Comparison of ENCODE assay signal across 26 mouse cellular contexts in genomic region chr9:46562301-46562700, GRCm38 (mm10).
"Had no signal": no experiment of that assay in that cellular context is flagged by ENCODE, and none has a peak within 500 bp of the region (broad histone marks: within the 10 kb centered on the region; RNA-seq: fewer than 3 reads in every experiment).

No protein-coding gene starts in this region.

- H3K9ac ChIP-seq: embryonic facial prominence, embryonic 12.5 days; embryonic facial prominence, embryonic 13.5 days; embryonic facial prominence, embryonic 15.5 days; forebrain, embryonic 12.5 days; forebrain, embryonic 13.5 days; forebrain, embryonic 15.5 days; forebrain, postnatal 0 days had no signal

- ATAC-seq: forebrain, embryonic 13.5 days; forebrain, embryonic 14.5 days; forebrain, embryonic 15.5 days; forebrain, embryonic 16.5 days; forebrain, postnatal 0 days had no signal

- DNase-seq: cerebellum, adult 9-10 months; cerebellum, adult 9-11 months; cerebellum, postnatal 10 days; cerebellum, postnatal 14 days; cerebellum, postnatal 25 days; cerebellum, postnatal 36 days; embryo, embryonic 11 days; forebrain, postnatal 0 days; gastrocnemius, adult 2 months; gastrocnemius, postnatal 10 days; gastrocnemius, postnatal 14 days; gastrocnemius, postnatal 25 days; gastrocnemius, postnatal 36 days; heart, adult 18-20 months; heart, adult 2 months had no signal

- H3K4me3 ChIP-seq: embryonic facial prominence, embryonic 10.5 days; embryonic facial prominence, embryonic 12.5 days; embryonic facial prominence, embryonic 13.5 days; embryonic facial prominence, embryonic 15.5 days; erythroblast, embryonic 14.5 days; forebrain, embryonic 10.5 days; forebrain, embryonic 12.5 days; forebrain, embryonic 13.5 days; forebrain, embryonic 15.5 days; gastrocnemius, adult 2 months; heart, adult 2 months had no signal

- H3K4me1 ChIP-seq: embryonic facial prominence, embryonic 12.5 days; embryonic facial prominence, embryonic 13.5 days; embryonic facial prominence, embryonic 15.5 days; forebrain, embryonic 12.5 days; forebrain, embryonic 13.5 days; forebrain, embryonic 15.5 days had no signal

- H3K27me3 ChIP-seq: embryonic facial prominence, embryonic 12.5 days; embryonic facial prominence, embryonic 13.5 days; embryonic facial prominence, embryonic 15.5 days; forebrain, embryonic 12.5 days; forebrain, embryonic 13.5 days; forebrain, embryonic 15.5 days had no signal

- H3K27ac ChIP-seq: embryonic facial prominence, embryonic 10.5 days; embryonic facial prominence, embryonic 12.5 days; embryonic facial prominence, embryonic 13.5 days; embryonic facial prominence, embryonic 15.5 days; forebrain, embryonic 10.5 days; forebrain, embryonic 12.5 days; forebrain, embryonic 13.5 days; forebrain, embryonic 15.5 days; gastrocnemius, adult 2 months; heart, adult 2 months had no signal

- H3K4me2 ChIP-seq: embryonic facial prominence, embryonic 12.5 days; embryonic facial prominence, embryonic 13.5 days; embryonic facial prominence, embryonic 15.5 days; forebrain, embryonic 12.5 days; forebrain, embryonic 13.5 days; forebrain, embryonic 15.5 days had no signal

- H3K36me3 ChIP-seq: embryonic facial prominence, embryonic 10.5 days; embryonic facial prominence, embryonic 12.5 days; embryonic facial prominence, embryonic 13.5 days; embryonic facial prominence, embryonic 15.5 days; forebrain, embryonic 10.5 days; forebrain, embryonic 12.5 days; forebrain, embryonic 15.5 days had no signal

- H3K9me3 ChIP-seq: embryonic facial prominence, embryonic 10.5 days; embryonic facial prominence, embryonic 12.5 days; embryonic facial prominence, embryonic 13.5 days; embryonic facial prominence, embryonic 15.5 days; forebrain, embryonic 10.5 days; forebrain, embryonic 12.5 days; forebrain, embryonic 13.5 days; forebrain, embryonic 15.5 days had no signal
